Mouse (Mus musculus): ENCODE measurements around the gene Btnl6.

DNA sequence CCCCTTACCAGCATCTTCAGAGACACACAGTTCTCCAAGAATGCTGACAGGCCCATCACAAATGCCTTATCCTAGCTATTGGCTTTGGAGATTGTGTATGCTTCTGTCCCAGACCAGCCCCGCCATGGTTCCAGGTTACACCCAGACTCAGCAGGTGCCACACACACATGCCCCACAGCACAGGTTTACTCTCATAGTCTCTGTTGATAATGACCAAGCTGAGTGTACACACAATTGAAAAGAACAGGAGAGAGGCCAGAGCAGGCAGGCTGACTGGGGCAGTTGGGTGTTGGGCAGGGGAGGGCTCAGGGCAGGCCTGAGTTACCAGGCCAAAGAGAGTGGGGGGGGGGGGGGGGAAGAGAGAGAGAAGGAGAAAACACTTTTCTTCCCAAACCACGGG, 40.7 kb downstream of the Btnl6 start:
- no peak for TF ChIP-seq E2F4 (IDR thresholded peaks at IDR 0.05; ENCODE audit: insufficient read depth)
- TF ChIP-seq TCF12 (IDR thresholded peaks at IDR 0.05; ENCODE audit: insufficient read depth, poor library complexity, severe bottlenecking), result no peak
- no peak for TF ChIP-seq MAX (IDR thresholded peaks at IDR 0.05; ENCODE audit: low read depth)
- TF ChIP-seq MYOG (IDR thresholded peaks at IDR 0.05; ENCODE audit: control insufficient read depth in 1 of 3, insufficient read depth in 1 of 3, insufficient read length in 2 of 3, low read depth in 2 of 3), result no peak
- TF ChIP-seq POLR2A (IDR thresholded peaks at IDR 0.05; ENCODE audit: insufficient read length, low read depth), result no peak
- TF ChIP-seq POLR2AphosphoS2 (IDR thresholded peaks at IDR 0.05; ENCODE audit: insufficient read length, low read depth), result no peak
